Mouse (Mus musculus) heart, embryonic 13.5 days (tissue): ENCODE measurements around the gene Pnliprp2. TPM values are rescaled to one million over a fixed set of nuclear protein-coding genes. Genes with fewer than 3 reads are reported as not detected.

Experiments
- ATAC-seq: fragments of 200-750 bp; cut with Nextera tagmentation; 2 replicates; pipeline ENCODE4 v1.8.0; 2017; ENCODE audit warnings: moderate TSS enrichment; ENCODE audit not compliant: insufficient number of reproducible peaks, low FRiP score, low TSS enrichment; ENCODE audit errors: extremely low read depth
- H3K27ac ChIP-seq: fragments of 300-500 bp; sonication (generic); replicated peaks from 2 replicates; pipeline ENCODE4 v1.5.1; 2015; ENCODE audit warnings: moderate library complexity, mild to moderate bottlenecking, inconsistent platforms
- H3K27me3 ChIP-seq: fragments of 300-500 bp; sonication (generic); replicated peaks from 2 replicates; pipeline ENCODE4 v1.6.1; 2015; ENCODE audit warnings: mild to moderate bottlenecking, inconsistent platforms
- H3K36me3 ChIP-seq: fragments of 300-500 bp; sonication (generic); 2 replicates; pipeline ENCODE4 v1.6.1; 2015; ENCODE audit warnings: mild to moderate bottlenecking, inconsistent platforms
- H3K4me1 ChIP-seq: fragments of 300-500 bp; sonication (generic); 2 replicates; pipeline ENCODE4 v1.6.1; 2015; ENCODE audit warnings: inconsistent platforms
- H3K4me2 ChIP-seq: fragments of 300-500 bp; sonication (generic); 2 replicates; pipeline ENCODE4 v1.6.1; 2015; ENCODE audit warnings: inconsistent platforms, mild to moderate bottlenecking, moderate library complexity
- H3K4me3 ChIP-seq: fragments of 300-500 bp; sonication (generic); 2 replicates; pipeline ENCODE4 v1.5.1; 2015; ENCODE audit warnings: moderate library complexity, mild to moderate bottlenecking, inconsistent platforms
- H3K9ac ChIP-seq: fragments of 300-500 bp; sonication (generic); 2 replicates; pipeline ENCODE4 v1.6.1; 2015; ENCODE audit warnings: inconsistent platforms, mild to moderate bottlenecking, moderate library complexity
- H3K9me3 ChIP-seq: fragments of 300-500 bp; sonication (generic); 2 replicates; pipeline ENCODE4 v1.6.1; 2016; ENCODE audit warnings: inconsistent platforms
- WGBS: fragments of 180-500 bp; shearing (Covaris S2); methylation state at CpG from one replicate; pipeline ENCODE4 v1.1.7; 2015; ENCODE audit warnings: mixed read lengths; 5-methylcytosine and 5-hydroxymethylcytosine counted together
- polyA plus RNA-seq: library from polyadenylated mRNA; unstranded; fragments of >200 nt; fragmentation: Nextera tagmentation; extraction: Ambion mirVana; gene quantifications from 2 replicates; pipeline ENCODE4 v1.2.1, GENCODE M21; 2015

Gene Pnliprp2
- 0.21 and 0.31 TPM in 2 replicates for polyA plus RNA-seq

GRCm38 (mm10) chr19:58759423-58759822 lies at the start of gene Pnliprp2:
Gene Pnliprp2 (plus strand): TSS chr19:58759719.
- H3K36me3 ChIP-seq = no peaks in the 10 kb centered on the region
- no peak within 1 kb of the TSS for H3K9ac ChIP-seq
- H3K4me2 ChIP-seq = no peak within 1 kb of the TSS
- no peaks in the 10 kb centered on the region; the same call in 1 of the 2 replicates for H3K9me3 ChIP-seq
- peaks cover 3% of the 10 kb centered on the region; the same call in 1 of the 2 replicates for H3K4me1 ChIP-seq
- ATAC-seq = no peak
- WGBS = 54% methylated on average over 9 of the region's 9 CpGs
- H3K4me3 ChIP-seq = no peak within 1 kb of the TSS
- H3K27ac ChIP-seq = no peak within 1 kb of the TSS
- peaks cover 13% of the 10 kb centered on the region; the same call in 1 of the 2 replicates for H3K27me3 ChIP-seq

- no peak for ATAC-seq
- 77% methylated on average over 4 of the region's 4 CpGs for WGBS
- H3K36me3 ChIP-seq = no peaks in the 10 kb centered on the region
Observed at GRCm38 (mm10) chr19:58717925-58718324, 41.6 kb upstream of the Pnliprp2 start.

GRCm38 (mm10) chr19:58720439-58720838 lies 39.1 kb upstream of the Pnliprp2 start:
- no peak for ATAC-seq
- Histone ChIP-seq H3K36me3 (no peaks in the 10 kb centered on the region), H3K4me2 (no peak overlapping the region), H3K4me1 (no peaks in the 10 kb centered on the region), H3K9me3 (peaks cover 7% of the 10 kb centered on the region; the same call in 1 of the 2 replicates), H3K9ac (no peak overlapping the region), H3K4me3 (no peak overlapping the region), H3K27ac (no peak overlapping the region), H3K27me3 (no peaks in the 10 kb centered on the region)

More at GRCm38 (mm10) chr19:58717925-58718324, 41.6 kb upstream of the Pnliprp2 start:
- Histone ChIP-seq H3K4me2 (no peak overlapping the region), H3K4me1 (no peaks in the 10 kb centered on the region), H3K9me3 (no peaks in the 10 kb centered on the region), H3K4me3 (no peak overlapping the region), H3K27me3 (no peaks in the 10 kb centered on the region), H3K9ac (no peak overlapping the region), H3K27ac (no peak overlapping the region)

GRCm38 (mm10) chr19:58726551-58726950 lies 33.0 kb upstream of the Pnliprp2 start:
- ATAC-seq = no peak
- WGBS = 54% methylated on average over 5 of the region's 5 CpGs

GRCm38 (mm10) chr19:58727756-58728155 lies 31.8 kb upstream of the Pnliprp2 start:
- WGBS = 58% methylated on average over 5 of the region's 5 CpGs
- no peak for ATAC-seq
- Histone ChIP-seq H3K36me3 (no peaks in the 10 kb centered on the region), H3K4me3 (no peak overlapping the region), H3K9ac (no peak overlapping the region), H3K9me3 (peaks cover 7% of the 10 kb centered on the region; the same call in 1 of the 2 replicates), H3K27me3 (no peaks in the 10 kb centered on the region), H3K4me2 (no peak overlapping the region), H3K4me1 (no peaks in the 10 kb centered on the region; the same call in 1 of the 2 replicates), H3K27ac (no peak overlapping the region)

More at GRCm38 (mm10) chr19:58726551-58726950, 33.0 kb upstream of the Pnliprp2 start:
- H3K9ac ChIP-seq = no peak overlapping the region
- H3K27ac ChIP-seq = no peak overlapping the region
- no peaks in the 10 kb centered on the region for H3K36me3 ChIP-seq
- no peak overlapping the region for H3K4me3 ChIP-seq
- H3K4me1 ChIP-seq = no peaks in the 10 kb centered on the region; the same call in 1 of the 2 replicates
- no peak overlapping the region for H3K4me2 ChIP-seq
- no peaks in the 10 kb centered on the region for H3K27me3 ChIP-seq
- H3K9me3 ChIP-seq = peaks cover 7% of the 10 kb centered on the region; the same call in 1 of the 2 replicates

GRCm38 (mm10) chr19:58728445-58729031 lies 31.0 kb upstream of the Pnliprp2 start, which contains the start of gene Pnliprp1:
Gene Pnliprp1 (plus strand): TSS chr19:58728887.
- no peak within 1 kb of the TSS for H3K27ac ChIP-seq
- H3K4me1 ChIP-seq = no peaks in the 10 kb centered on the region; the same call in 1 of the 2 replicates
- H3K36me3 ChIP-seq = no peaks in the 10 kb centered on the region
- no peak for ATAC-seq
- H3K4me2 ChIP-seq = no peak within 1 kb of the TSS
- WGBS = 43% methylated on average over 5 of the region's 5 CpGs
- no peaks in the 10 kb centered on the region for H3K27me3 ChIP-seq
- no peak within 1 kb of the TSS for H3K4me3 ChIP-seq
- peaks cover 7% of the 10 kb centered on the region; the same call in 1 of the 2 replicates for H3K9me3 ChIP-seq
- H3K9ac ChIP-seq = no peak within 1 kb of the TSS

- no peak overlapping the region for H3K9ac ChIP-seq
- H3K36me3 ChIP-seq = no peaks in the 10 kb centered on the region
- no peak overlapping the region for H3K4me3 ChIP-seq
- no peak for ATAC-seq
- peaks cover 5% of the 10 kb centered on the region; the same call in 1 of the 2 replicates for H3K27me3 ChIP-seq
- no peaks in the 10 kb centered on the region for H3K4me1 ChIP-seq
- H3K9me3 ChIP-seq = no peaks in the 10 kb centered on the region
- H3K27ac ChIP-seq = no peak overlapping the region
- WGBS = 66% methylated on average over 6 of the region's 6 CpGs
- H3K4me2 ChIP-seq = no peak overlapping the region
Observed at GRCm38 (mm10) chr19:58733216-58733615, 26.3 kb upstream of the Pnliprp2 start.

GRCm38 (mm10) chr19:58738111-58738510 lies 21.4 kb upstream of the Pnliprp2 start:
- WGBS = 86% methylated on average over 4 of the region's 4 CpGs
- Histone ChIP-seq H3K9ac (no peak overlapping the region), H3K4me2 (no peak overlapping the region)

GRCm38 (mm10) chr19:58741036-58741435 lies 18.5 kb upstream of the Pnliprp2 start:
- no peaks in the 10 kb centered on the region for H3K4me1 ChIP-seq
- H3K36me3 ChIP-seq = no peaks in the 10 kb centered on the region
- H3K4me3 ChIP-seq = no peak overlapping the region
- ATAC-seq = no peak
- H3K9me3 ChIP-seq = no peaks in the 10 kb centered on the region
- H3K9ac ChIP-seq = no peak overlapping the region
- WGBS = 74% methylated on average over 6 of the region's 6 CpGs
- no peak overlapping the region for H3K27ac ChIP-seq
- H3K27me3 ChIP-seq = peaks cover 5% of the 10 kb centered on the region; the same call in 1 of the 2 replicates
- no peak overlapping the region for H3K4me2 ChIP-seq

More at GRCm38 (mm10) chr19:58738111-58738510, 21.4 kb upstream of the Pnliprp2 start:
- Histone ChIP-seq H3K9me3 (no peaks in the 10 kb centered on the region), H3K4me3 (no peak overlapping the region), H3K27me3 (peaks cover 5% of the 10 kb centered on the region; the same call in 1 of the 2 replicates), H3K36me3 (no peaks in the 10 kb centered on the region), H3K27ac (no peak overlapping the region), H3K4me1 (no peaks in the 10 kb centered on the region)
- no peak for ATAC-seq

- Histone ChIP-seq H3K9me3 (no peaks in the 10 kb centered on the region), H3K27ac (no peak overlapping the region), H3K27me3 (no peaks in the 10 kb centered on the region), H3K9ac (no peak overlapping the region), H3K4me2 (no peak overlapping the region), H3K4me3 (no peak overlapping the region), H3K4me1 (no peaks in the 10 kb centered on the region), H3K36me3 (no peaks in the 10 kb centered on the region)
- WGBS = 78% methylated on average over 4 of the region's 4 CpGs
- no peak for ATAC-seq
Observed at GRCm38 (mm10) chr19:58742711-58743110, 16.8 kb upstream of the Pnliprp2 start.

GRCm38 (mm10) chr19:58743736-58744135 lies 15.8 kb upstream of the Pnliprp2 start:
- H3K4me1 ChIP-seq = no peaks in the 10 kb centered on the region
- H3K27me3 ChIP-seq = no peaks in the 10 kb centered on the region
- 60% methylated on average over 4 of the region's 4 CpGs for WGBS
- no peaks in the 10 kb centered on the region for H3K9me3 ChIP-seq
- H3K27ac ChIP-seq = no peak overlapping the region
- no peak overlapping the region for H3K9ac ChIP-seq
- no peak overlapping the region for H3K4me3 ChIP-seq
- no peaks in the 10 kb centered on the region for H3K36me3 ChIP-seq
- no peak overlapping the region for H3K4me2 ChIP-seq
- ATAC-seq = no peak
